Mouse (Mus musculus) forebrain, embryonic 14.5 days (tissue): ENCODE results near the gene Tysnd1. TPM values are rescaled to one million over a fixed set of nuclear protein-coding genes. Genes with fewer than 3 reads are reported as not detected.

ENCODE experiments used
- ATAC-seq: fragments of 200-750 bp; cut with Nextera tagmentation; 2 replicates; pipeline ENCODE4 v1.8.0; 2017; ENCODE audit warnings: mild to moderate bottlenecking, moderate library complexity
- DNase-seq: peaks from one replicate; pipeline ENCODE4 v3.0.0-alpha.2; 2015; ENCODE audit warnings: low spot score
- H3K27ac ChIP-seq: fragments of 300-500 bp; sonication (generic); 2 replicates; pipeline ENCODE4 v1.5.1; 2014; ENCODE audit warnings: low read depth, mild to moderate bottlenecking, control low read depth, low read length, moderate library complexity
- H3K27me3 ChIP-seq: fragments of 300-500 bp; sonication (generic); replicated peaks from 2 replicates; pipeline ENCODE4 v1.6.1; 2014; ENCODE audit warnings: low read length, control low read depth, mixed read lengths; ENCODE audit not compliant: control insufficient read depth, insufficient read depth
- H3K36me3 ChIP-seq: fragments of 300-500 bp; sonication (generic); 2 replicates; pipeline ENCODE4 v1.6.1; 2014; ENCODE audit warnings: low read length, control low read depth; ENCODE audit not compliant: control insufficient read depth, insufficient read depth
- H3K4me1 ChIP-seq: fragments of 300-500 bp; sonication (generic); 2 replicates; pipeline ENCODE4 v1.6.1; 2014; ENCODE audit warnings: antibody characterized with exemption, low read length, control low read depth; ENCODE audit not compliant: control insufficient read depth, insufficient read depth
- H3K4me2 ChIP-seq: fragments of 300-500 bp; sonication (generic); 2 replicates; pipeline ENCODE4 v1.6.1; 2014; ENCODE audit warnings: mild to moderate bottlenecking, control low read depth, low read length
- H3K4me3 ChIP-seq: fragments of 300-500 bp; sonication (generic); 2 replicates; pipeline ENCODE4 v1.5.1; 2014; ENCODE audit warnings: low read depth, low read length, control low read depth
- H3K9ac ChIP-seq: fragments of 300-500 bp; sonication (generic); 2 replicates; pipeline ENCODE4 v1.6.1; 2014; ENCODE audit warnings: mild to moderate bottlenecking, low read length, control low read depth, moderate library complexity
- H3K9me3 ChIP-seq: fragments of 300-500 bp; sonication (generic); replicated peaks from 2 replicates; pipeline ENCODE4 v1.6.1; 2016; ENCODE audit warnings: low read length, control low read depth, mixed read lengths; ENCODE audit not compliant: control insufficient read depth
- WGBS: fragments of 180-500 bp; shearing (Covaris S2); extraction: QIAGEN DNeasy Blood & Tissue Kit; methylation state at CpG from one replicate; pipeline ENCODE4 v1.1.7; 2014; 5-methylcytosine and 5-hydroxymethylcytosine counted together
- polyA plus RNA-seq: library from polyadenylated mRNA; unstranded; fragments of >200 nt; fragmentation: Nextera tagmentation; extraction: Ambion mirVana; gene quantifications from 2 replicates; pipeline ENCODE4 v1.2.1, GENCODE M21; 2014

The Tysnd1 gene
- 23.7 and 24.6 TPM in 2 replicates for polyA plus RNA-seq

DNA sequence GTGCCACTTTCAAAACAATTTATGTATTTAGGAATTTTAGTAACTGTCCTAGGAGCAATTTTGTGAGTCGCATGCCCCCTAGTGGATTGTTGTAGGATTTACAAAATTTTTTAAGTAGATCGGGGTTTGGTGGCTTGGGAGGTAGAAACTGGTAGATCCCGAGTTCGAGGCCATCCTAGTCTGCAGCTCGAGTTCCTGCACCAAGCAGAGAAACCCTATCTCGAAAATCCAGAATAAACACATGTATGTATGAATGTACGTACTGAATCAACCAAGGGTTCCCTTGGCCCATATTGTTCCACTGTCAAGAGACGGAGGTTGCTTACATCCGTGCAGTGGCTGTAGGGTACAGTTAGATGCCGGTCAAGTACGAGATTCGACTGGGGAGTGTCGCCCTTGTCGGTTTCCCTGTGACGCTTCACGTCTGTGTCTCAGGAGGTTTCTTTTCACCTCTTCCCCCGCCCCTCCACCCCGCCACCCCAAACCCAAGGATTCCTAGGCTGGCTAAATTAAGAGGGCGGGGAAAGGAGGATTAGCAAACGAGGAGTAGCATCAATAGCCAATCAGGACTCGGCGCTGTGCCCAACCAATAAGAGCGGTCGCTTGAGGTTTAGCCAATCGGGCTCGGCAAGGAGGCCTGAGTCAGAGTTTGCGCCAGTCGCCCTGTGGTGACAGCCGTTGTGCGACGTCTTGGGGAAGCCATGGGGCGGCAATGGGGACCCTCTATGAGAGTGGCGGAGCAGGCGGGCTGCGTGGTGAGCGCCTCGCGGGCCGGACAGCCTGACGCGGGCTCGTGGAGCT, at the start of gene Tysnd1:
Gene Tysnd1 (plus strand): TSS at position 645 of the 801 bp plus-strand sequence.
- peak within 1 kb of the TSS; percentile 82 for H3K4me3 ChIP-seq
- ATAC-seq: peak; percentile 99
- peak; percentile 99 for DNase-seq
- no peaks in the 10 kb centered on the region for H3K9me3 ChIP-seq
- peaks cover 37% of the 10 kb centered on the region for H3K36me3 ChIP-seq
- no peaks in the 10 kb centered on the region for H3K27me3 ChIP-seq
- peak within 1 kb of the TSS; percentile 99 for H3K4me2 ChIP-seq
- WGBS: under 1% methylated on average over 42 of the region's 42 CpGs
- peak within 1 kb of the TSS; percentile 77 for H3K9ac ChIP-seq
- no peak within 1 kb of the TSS for H3K27ac ChIP-seq
- peaks cover 11% of the 10 kb centered on the region for H3K4me1 ChIP-seq

DNA sequence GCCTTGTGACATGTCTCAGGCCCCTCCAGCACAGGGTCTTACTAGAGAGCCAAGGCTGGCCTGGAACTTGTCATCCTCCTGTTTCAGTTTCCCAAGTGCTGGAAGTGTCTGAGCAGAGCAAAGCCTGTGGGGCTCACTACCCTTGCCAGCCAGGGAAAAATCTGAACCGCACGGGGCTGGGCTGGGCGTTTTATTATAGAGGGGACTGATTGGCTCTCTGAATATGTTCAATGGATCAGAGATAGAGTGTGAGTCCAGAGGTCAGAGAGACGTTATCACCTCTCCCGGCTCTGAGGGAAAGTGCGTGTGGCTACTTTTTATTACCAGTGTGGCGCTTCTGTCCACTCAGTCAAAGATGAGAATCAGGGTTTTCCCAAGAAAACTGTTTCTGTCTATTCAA, 48.8 kb upstream of the Tysnd1 start:
- ATAC-seq (no peak), DNase-seq (no peak)
- Histone ChIP-seq H3K27ac (no peak overlapping the region), H3K9ac (no peak overlapping the region), H3K9me3 (no peaks in the 10 kb centered on the region), H3K27me3 (no peaks in the 10 kb centered on the region), H3K36me3 (peaks cover 2% of the 10 kb centered on the region; the same call in 1 of the 2 replicates), H3K4me3 (no peak overlapping the region), H3K4me2 (no peak overlapping the region), H3K4me1 (peaks cover 6% of the 10 kb centered on the region)
- WGBS: 71% methylated on average over 7 of the region's 7 CpGs

GRCm38 (mm10) chr10:61647790-61648736, 47.3 kb upstream of the Tysnd1 start, which contains the start of gene Ppa1:
Ppa1 (plus strand) TSS chr10:61648552.
- DNase-seq: peak; percentile 95
- H3K27me3 ChIP-seq: no peaks in the 10 kb centered on the region
- no peaks in the 10 kb centered on the region for H3K9me3 ChIP-seq
- WGBS: 3% methylated on average over 50 of the region's 50 CpGs
- peak; percentile 99 for ATAC-seq
- peaks cover 12% of the 10 kb centered on the region; the same call in 1 of the 2 replicates for H3K36me3 ChIP-seq
- peak within 1 kb of the TSS; percentile 84 for H3K27ac ChIP-seq
- H3K4me1 ChIP-seq: peaks cover 6% of the 10 kb centered on the region
- H3K4me3 ChIP-seq: peak within 1 kb of the TSS; percentile 85
- H3K4me2 ChIP-seq: peak within 1 kb of the TSS; percentile 93
- H3K9ac ChIP-seq: peak within 1 kb of the TSS; percentile 85

- no peaks in the 10 kb centered on the region for H3K9me3 ChIP-seq
- peak overlapping the region; percentile 85 for H3K9ac ChIP-seq
- no peak for DNase-seq
- 1% methylated on average over 46 of the region's 49 CpGs for whole genome bisulfite sequencing
- H3K27me3 ChIP-seq: no peaks in the 10 kb centered on the region
- H3K27ac ChIP-seq: peak overlapping the region; percentile 84
- H3K4me2 ChIP-seq: peak overlapping the region; percentile 93
- peak; percentile 72; the same call in 1 of the 2 replicates for ATAC-seq
- H3K36me3 ChIP-seq: peaks cover 15% of the 10 kb centered on the region; the same call in 1 of the 2 replicates
- H3K4me3 ChIP-seq: peak overlapping the region; percentile 85
- peaks cover 6% of the 10 kb centered on the region for H3K4me1 ChIP-seq
Measured at GRCm38 (mm10) chr10:61648737-61649645, 46.3 kb upstream of the Tysnd1 start.

DNA sequence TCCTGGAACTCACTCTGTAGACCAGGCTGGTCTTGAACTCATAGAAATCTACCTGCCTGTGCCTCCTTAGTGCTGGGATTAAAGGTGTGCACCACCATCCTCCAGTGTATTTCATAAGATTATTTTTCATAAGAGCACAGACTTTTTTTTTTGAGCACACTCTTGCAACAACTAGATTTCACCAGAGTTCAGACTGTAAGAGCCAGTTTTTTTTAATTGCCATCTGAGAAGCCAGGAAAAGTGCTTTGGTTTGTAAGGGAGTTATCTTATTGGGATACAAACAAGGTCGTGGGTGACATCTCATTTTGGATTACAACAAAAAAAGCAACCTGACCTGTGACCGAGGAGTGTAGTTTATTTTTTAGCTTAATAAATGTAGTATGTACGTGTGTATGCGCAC, 41.2 kb upstream of the Tysnd1 start:
- WGBS: 92% methylated on average over 4 of the region's 4 CpGs
- DNase-seq (no peak), ATAC-seq (no peak)
- Histone ChIP-seq H3K36me3 (peaks cover 27% of the 10 kb centered on the region), H3K9ac (no peak overlapping the region), H3K27me3 (no peaks in the 10 kb centered on the region), H3K4me1 (peaks cover 3% of the 10 kb centered on the region), H3K4me2 (no peak overlapping the region), H3K4me3 (no peak overlapping the region), H3K9me3 (no peaks in the 10 kb centered on the region), H3K27ac (no peak overlapping the region)

DNA sequence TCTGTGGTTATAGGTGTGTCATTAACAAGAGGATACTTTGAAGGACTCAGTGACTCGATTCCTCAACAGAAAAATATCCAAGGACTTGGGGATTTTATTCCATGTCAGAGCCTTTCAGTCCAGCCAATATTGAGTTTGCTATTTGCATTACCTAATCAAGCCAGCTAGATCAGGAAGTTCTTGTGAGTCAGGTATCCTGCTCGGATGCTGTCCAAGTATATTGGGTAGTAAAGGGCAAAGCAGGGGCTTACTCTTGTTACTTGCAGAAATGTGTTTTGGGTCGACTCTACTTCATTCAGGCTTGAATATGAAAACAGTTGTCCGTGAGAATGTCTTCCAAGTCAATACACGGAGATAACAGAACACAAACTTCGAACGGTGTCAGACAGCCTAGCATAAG, 40.6 kb upstream of the Tysnd1 start:
- Histone ChIP-seq H3K9me3 (no peaks in the 10 kb centered on the region), H3K9ac (no peak overlapping the region), H3K27ac (no peak overlapping the region), H3K27me3 (no peaks in the 10 kb centered on the region), H3K4me2 (no peak overlapping the region), H3K4me3 (no peak overlapping the region), H3K4me1 (no peaks in the 10 kb centered on the region), H3K36me3 (peaks cover 33% of the 10 kb centered on the region)
- ATAC-seq: no peak
- DNase-seq: no peak
- 94% methylated on average over 7 of the region's 7 CpGs for WGBS

GRCm38 (mm10) chr10:61655188-61655587, 40.1 kb upstream of the Tysnd1 start:
- Histone ChIP-seq H3K9me3 (no peaks in the 10 kb centered on the region), H3K27ac (no peak overlapping the region), H3K27me3 (no peaks in the 10 kb centered on the region), H3K4me2 (no peak overlapping the region), H3K4me3 (no peak overlapping the region), H3K9ac (no peak overlapping the region), H3K4me1 (no peaks in the 10 kb centered on the region), H3K36me3 (peaks cover 38% of the 10 kb centered on the region)
- no peak for ATAC-seq
- WGBS: 94% methylated on average over 3 of the region's 3 CpGs
- DNase-seq: no peak
